Mouse (Mus musculus): ENCODE measurements around the gene Clps.

Gene Clps

DNA sequence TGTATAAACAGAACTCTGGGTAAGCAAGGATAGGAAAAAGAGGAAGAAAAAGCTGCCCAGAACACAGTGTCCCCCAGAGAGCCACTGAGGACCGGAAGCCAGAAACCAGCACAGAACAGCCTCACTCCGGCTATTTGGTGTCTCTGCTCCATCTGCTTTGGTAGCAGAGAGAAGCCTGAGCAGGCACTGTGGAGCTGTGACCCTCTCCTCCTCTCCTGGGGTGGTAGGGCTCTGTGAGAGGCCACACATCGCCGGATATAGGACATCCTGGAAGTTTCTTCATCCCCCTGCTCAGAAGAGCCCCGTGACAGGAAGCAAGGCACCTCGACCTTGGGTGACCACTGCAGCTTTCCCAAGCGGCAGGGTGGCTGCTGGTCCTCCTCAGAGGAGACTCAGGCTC is 46.7 kb downstream of the Clps start:
- peaks cover 24% of the 10 kb centered on the region for H3K27me3 ChIP-seq (ENCODE audit: insufficient read depth, low read length)
- 0 out of 2 replicates have a peak, but pooled peaks cover 3% of the 10 kb centered on the region for H3K36me3 ChIP-seq (ENCODE audit: insufficient read depth, low read length)
- TF ChIP-seq NANOG (IDR thresholded peaks at IDR 0.05; ENCODE audit: borderline replicate concordance, low read length) (no peak), CTCF (conservative IDR thresholded peaks at IDR 0.05; ENCODE audit: low read length) (no peak), POU5F1 (IDR thresholded peaks at IDR 0.05; ENCODE audit: borderline replicate concordance, low read length) (no peak)
- no peak overlapping the region for H3K4me3 ChIP-seq (replicated peaks; ENCODE audit: low read length)
- H3K4me1 ChIP-seq (replicated peaks; ENCODE audit: low read depth, low read length) = peaks cover 78% of the 10 kb centered on the region
- no peaks in the 10 kb centered on the region for H3K9me3 ChIP-seq (ENCODE audit: low read length)

DNA sequence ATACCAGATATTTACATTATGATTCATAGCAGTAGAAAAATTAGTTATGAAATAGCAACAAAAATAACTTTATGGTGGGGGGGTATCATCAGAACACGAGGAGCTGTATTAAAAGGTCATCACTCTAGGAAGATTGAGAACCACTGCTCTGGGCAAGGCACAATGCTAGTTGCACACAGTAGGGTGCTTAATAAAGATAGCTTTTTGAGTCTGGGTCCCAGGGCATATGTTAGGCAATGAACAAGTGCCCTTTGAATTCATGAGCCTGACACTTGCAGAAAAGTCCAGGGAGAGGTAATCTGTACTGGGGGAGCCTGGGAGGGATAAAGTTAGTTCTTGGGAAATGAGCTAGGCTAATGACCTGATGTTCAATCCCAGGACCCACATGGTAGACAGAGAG is 47.2 kb downstream of the Clps start:
- H3K4me3 ChIP-seq (replicated peaks; ENCODE audit: low read length) = no peak overlapping the region
- 0 out of 2 replicates have a peak, but pooled peaks cover 3% of the 10 kb centered on the region for H3K36me3 ChIP-seq (ENCODE audit: insufficient read depth, low read length)
- no peaks in the 10 kb centered on the region for H3K9me3 ChIP-seq (ENCODE audit: low read length)
- H3K4me1 ChIP-seq (replicated peaks; ENCODE audit: low read depth, low read length) = peaks cover 77% of the 10 kb centered on the region
- peaks cover 23% of the 10 kb centered on the region; the same call in 1 of the 2 replicates for H3K27me3 ChIP-seq (ENCODE audit: insufficient read depth, low read length)
- no peak for TF ChIP-seq POU5F1 (IDR thresholded peaks at IDR 0.05; ENCODE audit: borderline replicate concordance, low read length)
- TF ChIP-seq NANOG (IDR thresholded peaks at IDR 0.05; ENCODE audit: borderline replicate concordance, low read length) = no peak
- TF ChIP-seq CTCF (conservative IDR thresholded peaks at IDR 0.05; ENCODE audit: low read length) = no peak

DNA sequence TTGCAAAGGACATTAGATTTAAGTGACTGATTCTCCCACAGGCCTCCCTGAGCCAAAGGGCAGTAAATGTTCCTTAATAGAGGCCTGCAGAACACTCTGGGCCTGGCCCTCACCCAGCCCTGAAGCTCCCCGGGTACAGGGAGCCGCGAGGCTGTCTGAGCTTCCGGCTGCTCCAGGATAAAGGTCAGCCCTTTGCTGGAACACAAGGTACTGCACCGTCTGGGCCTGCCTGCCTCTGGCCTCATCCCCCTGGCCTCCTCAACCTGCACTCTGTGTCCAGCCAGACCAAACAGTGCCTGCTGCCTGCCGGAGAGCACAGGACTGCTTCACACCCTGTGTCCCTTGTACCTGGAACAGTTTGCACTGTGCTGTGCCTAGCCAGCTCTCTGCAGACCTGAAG is 47.9 kb downstream of the Clps start:
- Histone ChIP-seq H3K4me1 (replicated peaks; ENCODE audit: low read depth, low read length) (peaks cover 80% of the 10 kb centered on the region), H3K4me3 (replicated peaks; ENCODE audit: low read length) (0 out of 2 replicates have a peak overlapping the region, but pooled peaks have one; percentile 10), H3K27me3 (ENCODE audit: insufficient read depth, low read length) (peaks cover 23% of the 10 kb centered on the region; the same call in 1 of the 2 replicates), H3K36me3 (ENCODE audit: insufficient read depth, low read length) (0 out of 2 replicates have a peak, but pooled peaks cover 3% of the 10 kb centered on the region), H3K9me3 (ENCODE audit: low read length) (no peaks in the 10 kb centered on the region)
- TF ChIP-seq CTCF (conservative IDR thresholded peaks at IDR 0.05; ENCODE audit: low read length) (no peak), POU5F1 (IDR thresholded peaks at IDR 0.05; ENCODE audit: borderline replicate concordance, low read length) (no peak), NANOG (IDR thresholded peaks at IDR 0.05; ENCODE audit: borderline replicate concordance, low read length) (no peak)

DNA sequence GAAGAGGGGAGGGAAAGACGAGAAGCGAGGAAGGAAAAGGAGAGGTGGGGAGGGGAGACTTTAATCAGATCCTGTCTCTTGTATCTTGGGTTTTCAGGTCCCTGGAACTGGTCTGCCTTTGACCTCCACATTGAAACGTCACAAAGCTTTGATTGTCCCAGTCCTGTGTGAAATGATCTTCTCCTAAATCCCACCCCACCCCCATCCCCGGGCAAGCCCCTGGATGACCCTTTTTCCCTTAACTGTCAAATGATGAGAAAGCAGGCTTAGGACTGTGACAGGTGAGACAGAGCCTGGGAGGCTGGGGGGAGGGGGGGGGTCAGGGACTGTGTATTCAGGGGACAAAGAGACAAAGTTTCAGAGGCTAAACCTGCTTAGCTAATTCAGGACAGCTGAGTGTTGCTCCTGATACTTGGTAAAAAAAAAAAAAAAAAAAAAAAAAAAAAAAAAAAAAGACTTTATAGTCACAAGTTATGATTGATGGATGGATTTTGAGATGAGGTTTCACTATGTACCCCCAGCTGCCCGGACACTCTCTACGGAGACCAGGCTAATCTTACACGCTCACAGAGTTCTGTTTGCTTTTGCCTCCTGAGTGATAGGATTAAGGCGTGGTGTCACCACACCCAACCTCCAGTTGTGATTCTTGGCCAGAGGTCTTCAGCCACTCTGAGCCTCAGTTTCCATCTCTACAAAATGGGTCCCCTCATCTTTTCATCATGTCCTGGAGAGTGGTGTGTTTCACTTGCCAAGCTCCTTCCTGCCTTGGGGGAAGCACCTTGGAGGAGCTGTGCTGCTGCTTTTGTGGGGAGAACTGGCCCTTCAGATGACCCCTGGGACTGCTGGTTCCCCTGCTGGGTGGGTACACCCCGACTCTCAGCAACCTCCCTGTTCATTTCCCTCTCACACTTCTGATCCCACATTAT is 48.7 kb downstream of the Clps start:
- H3K4me3 ChIP-seq (replicated peaks; ENCODE audit: low read length) = no peak overlapping the region
- 0 out of 2 replicates have a peak, but pooled peaks cover 3% of the 10 kb centered on the region for H3K36me3 ChIP-seq (ENCODE audit: insufficient read depth, low read length)
- H3K9me3 ChIP-seq (ENCODE audit: low read length) = no peaks in the 10 kb centered on the region
- H3K27me3 ChIP-seq (ENCODE audit: insufficient read depth, low read length) = peaks cover 21% of the 10 kb centered on the region; the same call in 1 of the 2 replicates
- peaks cover 81% of the 10 kb centered on the region for H3K4me1 ChIP-seq (replicated peaks; ENCODE audit: low read depth, low read length)
- TF ChIP-seq CTCF (conservative IDR thresholded peaks at IDR 0.05; ENCODE audit: low read length) (no peak), NANOG (IDR thresholded peaks at IDR 0.05; ENCODE audit: borderline replicate concordance, low read length) (no peak), POU5F1 (IDR thresholded peaks at IDR 0.05; ENCODE audit: borderline replicate concordance, low read length) (no peak)

DNA sequence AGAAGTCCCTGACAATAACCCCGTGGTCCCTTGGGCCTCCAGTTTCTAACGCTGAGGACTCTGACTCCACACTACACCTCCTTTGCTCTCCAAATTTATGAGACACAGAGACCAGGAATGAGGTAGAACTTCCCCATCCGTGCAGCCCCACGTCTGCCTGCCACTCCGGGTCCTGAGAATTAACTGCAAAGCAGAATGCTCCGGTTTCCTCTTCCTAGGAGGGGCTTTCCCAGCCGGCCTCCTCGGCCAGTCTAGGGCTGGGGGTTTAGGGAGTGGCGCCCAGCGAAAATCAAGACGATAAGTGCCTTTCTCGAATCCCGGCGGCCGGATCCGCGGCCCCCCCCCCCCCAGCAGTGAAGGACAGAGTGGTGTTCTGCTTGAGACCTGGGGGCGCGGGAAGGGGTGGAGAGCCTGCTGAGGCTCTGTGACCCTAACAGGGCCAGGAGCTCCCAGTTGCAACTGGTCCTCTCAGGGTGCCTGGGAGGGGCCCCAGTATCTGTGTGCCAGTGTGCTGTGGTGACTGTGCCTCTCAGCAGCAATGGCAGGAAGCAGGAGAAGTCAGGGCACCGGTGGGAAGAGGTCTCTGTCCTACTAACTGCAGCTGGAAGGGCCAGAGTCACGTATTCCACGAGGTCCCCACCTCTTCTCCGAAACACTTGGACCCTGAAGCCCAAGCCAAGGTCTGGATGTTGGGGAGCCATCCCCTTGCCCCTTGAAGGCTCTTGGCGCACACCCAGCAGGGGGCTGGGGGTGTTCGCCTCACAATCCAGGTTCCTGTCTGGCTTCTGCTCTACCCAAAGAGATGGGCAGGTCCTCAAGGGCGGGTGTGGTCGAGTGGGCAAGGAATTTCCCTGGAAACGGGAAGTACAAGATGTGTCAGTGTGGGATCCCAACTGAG is 49.9 kb downstream of the Clps start:
- Histone ChIP-seq H3K4me1 (replicated peaks; ENCODE audit: low read depth, low read length) (peaks cover 84% of the 10 kb centered on the region), H3K4me3 (replicated peaks; ENCODE audit: low read length) (peak overlapping the region; percentile 69), H3K36me3 (ENCODE audit: insufficient read depth, low read length) (0 out of 2 replicates have a peak, but pooled peaks cover 3% of the 10 kb centered on the region), H3K9me3 (ENCODE audit: low read length) (no peaks in the 10 kb centered on the region), H3K27me3 (ENCODE audit: insufficient read depth, low read length) (peaks cover 17% of the 10 kb centered on the region; the same call in 1 of the 2 replicates)
- no peak for TF ChIP-seq CTCF (conservative IDR thresholded peaks at IDR 0.05; ENCODE audit: low read length)
- no peak for TF ChIP-seq NANOG (IDR thresholded peaks at IDR 0.05; ENCODE audit: borderline replicate concordance, low read length)
- no peak for TF ChIP-seq POU5F1 (IDR thresholded peaks at IDR 0.05; ENCODE audit: borderline replicate concordance, low read length)
